Mouse (Mus musculus) mouse trophoblast stem cell (cell line): ENCODE measurements around the gene Cyp2ab1.
"Not testable (repeated sequence)": the region's sequence is repeated elsewhere in the genome, so short reads cannot be mapped to it uniquely, and the experiment has no call there.

ENCODE experiments used
- in situ Hi-C, 2 experiments: fragments of 300-500 bp; cut with MseI, MboI; formaldehyde crosslinking; loops; 2 replicates in 1 of 2; 3 replicates in 1 of 2; pipeline ENCODE4 v1.15.1; 2025

The Cyp2ab1 gene

DNA sequence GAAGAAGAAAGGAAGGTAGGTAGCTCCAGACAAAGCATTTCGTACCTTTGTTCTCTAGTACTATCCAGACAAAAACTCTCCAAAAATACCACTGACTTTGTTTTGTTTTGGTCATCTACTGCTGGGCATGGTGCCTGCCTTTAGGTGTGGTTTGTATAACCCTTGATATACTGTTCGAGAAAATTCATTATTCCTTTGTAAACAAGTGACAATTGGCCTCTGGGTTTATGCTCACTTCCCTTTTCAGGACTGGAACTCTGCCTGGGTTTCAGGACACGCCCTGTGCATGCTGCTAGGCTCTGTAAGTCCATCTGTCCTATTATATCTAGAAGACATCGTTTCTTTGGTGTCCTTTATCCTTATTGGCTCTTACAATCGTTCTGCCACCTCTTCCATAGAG lies at the start of gene Cyp2ab1:
Gene Cyp2ab1 (minus strand): TSS at position 119 of the 400 bp plus-strand sequence.
- in situ Hi-C loops: no loop called here

DNA sequence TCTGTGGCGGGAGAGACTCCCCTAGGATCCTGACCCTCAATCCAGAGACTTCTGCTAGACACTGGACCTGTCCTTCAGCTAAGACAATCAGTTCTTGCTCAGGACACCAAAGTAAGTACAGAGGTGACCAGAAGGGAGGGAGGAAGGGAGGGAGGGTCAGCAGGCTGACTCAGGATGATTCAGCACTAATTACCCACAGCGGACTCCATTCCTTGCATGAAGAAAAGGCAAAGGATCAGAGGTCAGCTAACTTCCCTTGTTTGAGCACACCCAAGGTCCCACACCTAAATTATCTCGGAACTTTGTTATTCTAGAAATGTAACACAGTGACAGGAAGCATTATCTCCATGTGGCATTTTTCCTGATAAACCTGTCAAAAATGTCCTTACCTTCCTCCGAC lies 46.5 kb upstream of the Cyp2ab1 start:
- in situ Hi-C loops: no loop called here

DNA sequence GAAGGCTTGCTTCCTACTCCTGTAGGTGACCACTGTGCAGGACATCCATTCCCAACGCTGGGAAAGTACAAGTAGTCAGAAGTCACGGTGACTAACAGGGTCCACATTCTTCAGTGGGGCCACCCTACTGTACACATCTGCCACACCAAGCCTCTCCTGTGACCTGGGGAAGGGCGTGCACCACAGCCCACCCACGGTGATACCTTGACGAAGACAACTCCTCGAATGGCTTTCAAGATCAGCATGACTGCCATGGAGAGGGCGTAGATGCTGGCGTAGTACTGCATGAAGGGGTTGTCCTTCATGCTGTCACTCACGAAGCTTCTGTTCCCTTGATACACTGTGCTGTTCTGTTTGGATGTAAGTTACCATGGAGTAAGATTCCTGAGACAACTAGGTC lies 43.0 kb upstream of the Cyp2ab1 start:
- in situ Hi-C loops: no loop called here

DNA sequence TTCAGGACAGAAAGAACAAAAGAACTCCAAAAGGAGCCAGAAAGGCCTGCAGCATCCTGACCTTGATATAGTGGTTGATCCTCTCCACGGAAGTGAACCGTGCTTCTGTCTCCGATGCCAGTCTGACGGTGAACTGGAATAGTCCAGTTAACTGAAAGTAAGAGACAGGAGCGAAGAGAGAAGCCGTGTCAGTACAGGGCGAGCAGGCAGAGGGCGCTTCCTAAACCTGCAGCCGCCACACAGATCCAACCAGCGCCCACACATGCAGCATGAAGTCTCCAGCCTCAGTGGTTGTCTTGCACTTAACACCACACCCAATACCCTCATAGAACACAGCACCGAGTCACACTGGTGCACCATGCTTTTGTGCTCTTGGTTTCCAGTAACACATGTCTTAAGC lies 36.9 kb upstream of the Cyp2ab1 start:
- in situ Hi-C loops: no loop called here

DNA sequence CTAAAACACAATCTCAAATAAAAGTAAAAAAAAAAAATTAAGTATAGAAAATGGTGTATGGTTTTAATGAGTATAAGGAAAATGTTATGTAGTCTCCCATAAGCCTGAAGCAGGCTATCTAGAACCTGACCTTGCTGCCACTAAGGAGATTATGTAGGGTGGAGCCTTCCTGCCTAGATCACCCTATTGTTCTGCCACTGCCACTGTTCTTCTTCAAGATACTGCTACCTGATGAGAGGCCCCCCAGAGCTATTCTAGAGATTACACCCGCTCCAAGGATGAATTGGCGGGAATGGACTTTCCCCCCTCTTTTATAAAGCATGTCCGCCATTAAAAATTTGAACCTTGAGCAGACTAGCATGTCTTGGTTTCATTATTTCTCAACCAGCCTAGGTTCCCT lies 36.3 kb upstream of the Cyp2ab1 start:
- in situ Hi-C loops: not testable (repeated sequence)

DNA sequence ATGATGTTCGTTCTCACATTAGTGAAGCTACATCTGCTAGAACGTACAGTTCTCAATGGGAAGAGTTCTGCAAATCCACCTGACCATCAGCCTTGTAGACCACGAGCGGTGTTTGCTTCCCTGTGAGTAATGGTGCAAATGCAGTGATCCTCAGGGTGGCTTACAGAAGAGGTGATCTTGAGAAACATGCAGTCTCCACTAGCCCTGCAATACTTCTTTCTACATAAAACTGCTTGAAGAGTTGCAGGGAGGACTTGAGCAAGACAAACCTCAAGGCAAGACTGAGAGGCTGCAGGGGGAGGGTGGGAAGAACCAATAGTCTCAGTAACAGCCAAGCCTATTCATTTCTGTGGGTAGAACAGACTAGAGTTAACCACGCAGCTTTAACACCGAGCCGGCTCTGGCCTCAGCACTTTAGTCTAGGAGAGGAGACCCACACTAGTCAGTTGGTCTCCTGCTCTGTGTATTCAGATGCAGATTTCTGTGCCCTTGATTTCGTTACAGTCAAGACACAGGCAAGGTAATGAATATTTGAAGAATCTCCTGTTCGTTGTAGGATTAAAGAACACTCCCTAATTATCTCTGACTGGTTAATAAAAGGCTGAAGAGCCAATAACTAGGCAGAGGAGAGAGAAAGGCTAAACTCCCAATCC lies 34.6 kb upstream of the Cyp2ab1 start:
- in situ Hi-C loops: no loop called here

DNA sequence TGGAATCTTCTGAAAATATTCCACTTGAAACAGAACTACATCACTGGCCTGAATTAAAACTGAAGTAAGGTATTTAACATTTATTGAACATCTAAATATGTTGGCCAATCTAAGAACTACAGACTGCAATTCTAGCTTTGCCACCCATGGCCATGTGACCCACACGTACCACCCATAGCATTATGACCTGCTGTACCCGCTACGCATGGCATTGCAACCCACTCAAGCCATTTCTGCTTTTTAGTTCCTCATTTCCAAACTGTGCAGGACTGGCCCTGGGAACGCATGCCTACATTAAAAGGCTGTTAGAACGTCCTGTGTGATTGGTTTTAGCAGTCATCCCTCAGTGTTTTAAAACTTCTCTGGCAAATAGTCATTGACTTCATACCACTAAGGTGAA lies 32.6 kb upstream of the Cyp2ab1 start:
- in situ Hi-C loops: no loop called here

DNA sequence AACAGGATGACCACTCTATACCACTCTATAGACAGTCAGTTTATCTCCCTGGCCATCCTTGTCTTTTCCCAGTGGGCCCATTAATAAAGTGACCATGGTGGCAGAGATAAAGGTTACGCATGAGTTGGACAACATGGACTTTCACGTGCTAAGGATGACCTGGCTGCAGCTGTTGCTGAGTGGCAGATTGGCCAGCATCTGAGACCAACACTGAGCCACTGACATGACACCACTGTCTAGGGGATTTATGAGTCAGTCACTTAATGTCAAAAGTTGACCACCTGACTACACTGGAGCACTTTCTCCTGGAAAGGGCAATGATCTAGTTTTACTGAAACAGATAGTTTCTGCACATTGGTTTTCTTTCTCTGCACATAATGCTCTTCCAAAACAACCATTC lies 29.6 kb upstream of the Cyp2ab1 start:
- in situ Hi-C loops: no loop called here

DNA sequence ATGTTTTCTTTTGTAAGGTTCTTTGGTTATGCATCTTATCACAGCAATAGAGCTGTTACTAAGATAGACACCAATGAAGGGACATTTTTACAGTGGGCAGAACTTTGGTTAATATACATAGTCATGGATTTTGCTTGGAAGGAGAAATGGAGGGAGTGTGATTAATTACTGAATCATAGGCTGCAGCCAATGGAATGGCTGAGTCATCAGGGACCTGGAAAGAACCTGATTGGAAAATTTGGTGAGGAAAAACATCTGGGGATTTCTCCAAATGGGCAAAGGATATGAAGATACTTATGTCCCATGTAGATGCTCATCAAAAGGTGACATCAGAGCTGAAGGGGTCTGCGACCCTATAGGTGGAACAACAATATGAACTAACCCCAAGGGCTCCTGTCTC lies 28.8 kb upstream of the Cyp2ab1 start:
- in situ Hi-C loops: no loop called here

DNA sequence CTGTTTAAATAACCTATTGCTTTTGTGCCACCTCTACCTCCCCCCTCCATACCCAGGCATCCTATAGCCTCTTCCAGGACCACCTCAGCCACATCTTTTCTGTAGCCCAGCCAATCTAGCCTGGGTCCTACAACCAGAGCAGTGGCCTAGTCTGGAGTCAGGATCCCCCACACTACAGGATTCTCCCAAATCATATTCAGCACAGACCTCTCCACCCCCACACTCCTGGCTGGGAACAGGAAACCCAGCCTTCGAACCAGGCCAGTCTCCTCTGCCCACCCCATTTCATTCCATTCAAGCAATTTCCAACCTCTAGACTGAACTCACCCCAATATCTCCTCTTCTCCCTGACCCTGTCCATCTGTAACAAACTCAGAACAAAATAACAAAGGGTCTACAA lies 20.3 kb upstream of the Cyp2ab1 start:
- in situ Hi-C loops: no loop called here

DNA sequence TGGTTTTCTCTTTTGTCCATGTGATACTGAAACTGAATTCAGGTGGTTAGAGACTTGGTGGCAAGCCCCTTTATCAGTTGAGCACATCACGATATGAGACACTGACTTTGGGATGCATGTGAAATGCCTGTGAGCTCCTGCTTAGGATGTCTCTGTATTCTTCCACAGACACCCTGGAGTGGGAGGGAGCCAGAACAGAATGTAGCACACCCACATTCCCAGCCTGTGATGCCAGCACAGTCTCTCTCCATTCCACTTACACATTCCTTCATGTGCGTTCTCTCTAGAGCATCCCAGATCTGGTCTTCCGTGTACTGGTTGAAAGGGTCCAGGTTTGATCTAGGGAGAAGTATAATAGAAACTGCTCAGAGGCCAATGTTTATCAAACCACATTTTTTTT lies 13.4 kb upstream of the Cyp2ab1 start:
- in situ Hi-C loops: no loop called here

DNA sequence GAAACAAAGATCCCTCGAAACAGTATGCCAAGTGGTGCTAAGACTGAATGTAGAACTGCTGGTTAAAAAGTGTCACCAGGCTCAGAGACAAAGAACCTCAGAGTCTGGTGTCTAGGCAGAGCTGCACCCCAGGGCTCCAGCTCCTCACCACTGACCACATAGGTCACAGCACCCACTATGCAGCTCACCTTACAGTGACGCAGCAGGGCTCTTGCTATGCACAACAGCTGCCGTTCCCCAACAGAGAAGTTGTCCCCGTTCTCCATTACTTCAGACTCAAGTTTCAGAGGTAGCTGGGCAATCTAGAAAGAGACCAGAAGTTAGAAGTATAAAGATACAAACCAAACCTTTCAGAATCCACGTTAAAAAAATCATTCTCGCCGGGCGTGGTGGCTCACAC lies 9.7 kb upstream of the Cyp2ab1 start:
- in situ Hi-C loops: no loop called here

DNA sequence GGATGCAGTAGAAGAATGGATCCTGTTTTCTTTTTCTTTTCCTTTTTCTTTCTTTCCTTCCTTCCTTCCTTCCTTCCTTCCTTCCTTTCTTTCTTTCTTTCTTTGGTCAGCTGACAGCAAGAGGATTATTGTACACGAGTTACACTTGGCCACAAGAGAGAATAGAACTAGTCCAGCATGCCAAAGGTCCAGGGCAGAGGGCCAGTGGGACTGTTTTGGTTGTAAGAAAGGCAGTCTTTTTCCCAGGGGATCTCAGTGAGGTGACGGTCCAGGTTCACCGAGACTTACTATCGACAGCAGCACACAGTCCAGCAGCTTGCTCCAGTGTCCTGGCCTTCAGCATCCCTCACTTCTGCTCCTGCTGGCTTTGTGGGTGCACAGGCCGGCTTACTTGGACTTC lies 3.1 kb upstream of the Cyp2ab1 start:
- in situ Hi-C loops: no loop called here

DNA sequence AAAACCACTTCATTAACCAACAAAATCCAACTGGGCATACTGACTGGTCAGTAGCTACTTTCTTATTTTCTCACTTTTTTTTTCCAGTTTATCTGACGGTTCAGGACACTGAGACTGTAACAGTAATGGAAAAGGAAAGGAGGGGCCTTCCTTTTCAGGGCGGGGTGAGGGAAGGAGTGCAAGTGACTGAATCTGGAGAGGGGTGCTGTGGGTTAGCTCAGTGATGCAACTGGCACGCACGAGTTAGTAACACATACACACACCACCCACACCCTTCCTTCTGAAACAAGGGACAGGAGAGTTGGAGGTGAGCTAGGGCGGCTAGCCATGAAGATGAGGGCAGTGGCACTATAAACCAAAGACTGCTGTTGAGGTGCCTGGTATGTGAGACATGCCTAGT lies 1.3 kb downstream of the Cyp2ab1 start:
- in situ Hi-C loops: no loop called here

DNA sequence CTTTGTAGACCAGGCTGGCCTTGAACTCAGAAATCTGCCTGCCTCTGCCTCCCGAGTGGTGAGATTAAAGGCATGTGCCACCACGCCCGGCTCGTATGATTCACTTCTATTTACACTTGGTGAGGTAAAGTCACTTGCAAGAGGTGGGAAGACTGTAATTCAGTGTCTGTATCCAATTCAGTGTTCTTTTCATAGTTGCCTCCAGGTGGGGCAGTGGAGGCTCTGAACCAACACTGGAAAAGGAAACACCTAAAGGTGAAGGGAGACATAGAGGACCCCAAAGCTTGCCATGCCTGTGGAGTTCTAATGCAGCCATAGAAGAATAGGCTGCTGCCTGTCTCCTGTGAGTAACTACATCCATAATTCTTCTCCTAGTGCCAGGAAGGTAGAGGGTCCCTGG lies 2.9 kb downstream of the Cyp2ab1 start:
- in situ Hi-C loops: no loop called here

DNA sequence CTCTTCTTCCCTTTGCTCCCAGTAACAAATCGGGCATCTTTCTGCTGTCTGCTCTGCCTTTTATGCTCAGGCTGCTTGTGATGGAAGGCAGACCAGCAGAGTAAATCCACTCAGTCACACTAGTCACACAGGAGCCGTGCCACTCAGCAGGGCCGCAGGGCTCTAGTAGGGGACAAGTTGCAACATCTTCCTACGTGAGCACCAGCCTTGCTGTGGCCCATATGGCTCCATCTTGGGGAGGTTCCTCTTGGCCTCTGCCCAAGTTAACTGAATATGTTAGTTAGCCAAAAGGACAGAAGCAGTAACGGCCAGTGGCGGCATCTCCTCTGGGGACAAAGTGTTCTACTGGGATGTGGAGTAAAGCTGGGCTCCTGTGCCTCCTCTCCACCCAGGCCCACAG lies 8.4 kb downstream of the Cyp2ab1 start:
- in situ Hi-C loops: no loop called here

DNA sequence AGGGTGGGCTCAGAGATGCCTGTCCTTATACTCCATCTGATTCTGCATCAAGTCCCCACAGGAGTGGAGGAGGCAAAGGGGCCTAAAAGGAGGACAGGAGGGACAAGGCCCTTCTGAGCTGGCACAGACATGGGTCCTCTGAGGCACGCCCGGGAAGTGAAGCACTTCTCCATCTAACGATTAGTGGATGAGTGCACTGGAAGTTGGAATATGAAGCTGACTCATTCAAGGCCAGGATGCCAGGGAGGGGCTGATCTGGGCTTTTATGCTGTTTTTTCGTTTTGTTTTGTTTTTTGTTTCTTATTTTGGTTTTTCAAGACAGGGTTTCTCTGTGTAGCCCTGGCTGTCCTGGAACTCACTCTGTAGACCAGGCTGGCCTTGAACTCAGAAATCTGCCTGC lies 9.9 kb downstream of the Cyp2ab1 start:
- in situ Hi-C loops: no loop called here

DNA sequence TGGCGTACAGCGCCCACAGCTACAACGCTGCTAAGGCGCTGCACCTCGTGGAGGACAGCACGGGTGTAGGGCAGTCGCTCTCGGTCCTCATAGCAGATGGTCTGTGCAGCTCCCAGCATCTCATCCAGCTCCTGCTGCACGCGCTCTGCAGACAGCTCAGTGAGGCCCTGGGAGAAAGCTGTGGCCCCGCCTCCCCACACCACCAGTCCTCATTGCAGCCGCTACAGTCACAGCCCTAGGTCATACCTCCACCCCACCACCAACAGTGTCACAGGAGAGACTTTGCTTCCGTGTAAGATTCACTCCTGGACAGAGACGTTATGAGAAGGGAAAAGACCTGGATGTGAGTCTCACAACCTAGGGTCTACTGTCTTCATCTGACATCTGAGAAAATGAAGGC lies 12.9 kb downstream of the Cyp2ab1 start:
- in situ Hi-C loops: no loop called here

DNA sequence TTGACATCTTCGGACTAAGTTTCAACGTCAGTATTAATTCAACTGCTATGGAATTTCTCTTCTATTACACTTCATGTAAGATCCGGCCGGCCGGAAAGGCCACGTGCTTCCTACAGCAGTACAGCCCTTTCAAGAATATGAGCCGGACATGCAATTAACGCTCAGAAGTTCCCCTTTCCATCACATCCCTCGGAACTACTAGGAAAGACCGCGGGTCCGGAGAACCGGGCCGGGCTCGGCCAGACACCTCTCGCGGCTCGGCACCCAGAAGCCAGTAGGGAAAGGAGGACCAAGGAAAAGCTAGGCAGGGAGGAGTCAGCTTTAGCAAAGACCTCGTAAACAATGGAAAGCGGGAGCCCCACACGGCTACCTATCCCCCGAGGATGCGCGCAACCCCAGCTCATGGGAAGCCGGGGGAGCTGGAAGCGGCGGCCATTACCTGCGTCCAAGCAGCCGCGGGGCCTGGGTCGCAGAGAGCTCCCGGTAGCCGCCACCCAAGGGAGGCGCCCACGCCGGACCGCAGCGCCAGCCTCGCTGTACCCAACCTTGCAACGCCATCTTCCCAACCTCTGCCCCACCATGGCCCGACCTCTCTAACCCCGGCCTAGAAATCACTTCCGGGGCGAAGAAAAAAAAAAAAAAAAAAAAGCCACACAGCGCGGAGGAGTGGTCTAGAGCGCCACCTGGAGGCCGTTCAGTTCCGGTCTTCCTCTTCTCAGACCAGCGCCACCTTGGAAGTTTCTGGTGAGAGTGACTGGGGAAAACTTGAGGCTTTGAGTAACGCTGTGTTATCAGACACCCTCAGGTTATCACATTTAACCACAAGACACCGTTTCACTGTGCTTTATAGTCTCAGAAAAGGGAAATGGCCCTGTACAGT lies 23.2 kb downstream of the Cyp2ab1 start, which contains the start of gene Parl:
Gene Parl (minus strand): TSS at position 618 of the 880 bp plus-strand sequence.
- in situ Hi-C loops: loop anchor here in 1 of 2 experiments (10.0 kb wide), 1 partner anchor 183 kb away; no protein-coding TSS in a partner anchor

DNA sequence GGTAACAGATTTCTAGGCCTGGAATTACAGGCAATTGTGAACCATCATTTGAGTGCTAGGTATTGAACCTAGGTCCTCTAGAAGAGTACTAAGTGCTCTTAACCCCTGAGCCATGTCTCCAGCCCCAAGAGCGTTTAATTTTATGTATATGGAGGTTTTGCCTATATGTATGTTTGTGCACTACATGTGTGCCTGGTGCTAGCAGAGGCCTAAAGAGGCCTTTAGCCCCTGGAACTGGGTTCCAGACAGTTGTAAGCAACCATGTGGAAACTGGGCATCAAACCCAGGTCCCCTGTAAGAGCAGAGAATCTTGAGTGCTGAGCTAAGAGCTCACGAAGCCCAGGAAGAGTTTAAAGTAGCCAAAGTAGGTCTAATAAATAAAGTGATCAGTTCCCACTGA lies 25.1 kb downstream of the Cyp2ab1 start:
- in situ Hi-C loops: loop anchor here in 1 of 2 experiments (10.0 kb wide), 1 partner anchor 185 kb away; no protein-coding TSS in a partner anchor

DNA sequence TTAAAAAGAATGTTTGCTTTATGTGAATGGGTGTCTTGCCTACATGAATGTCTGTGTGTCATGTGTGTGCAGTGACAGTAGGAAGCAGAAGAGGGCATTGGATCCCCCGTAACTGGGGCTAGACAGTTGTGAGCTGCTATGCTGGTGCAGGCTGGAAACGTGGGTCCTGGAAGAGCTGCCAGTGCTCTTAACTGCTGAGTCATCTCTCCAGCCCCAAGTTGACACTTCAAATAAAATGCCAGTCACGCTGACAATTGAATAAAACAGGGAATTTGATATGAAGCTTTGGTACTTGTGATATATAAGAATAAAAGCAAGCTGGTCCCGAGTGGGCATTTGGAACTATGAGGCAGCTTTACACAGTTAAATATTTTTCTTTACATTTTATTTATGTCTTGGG lies 45.0 kb downstream of the Cyp2ab1 start:
- in situ Hi-C loops: no loop called here

DNA sequence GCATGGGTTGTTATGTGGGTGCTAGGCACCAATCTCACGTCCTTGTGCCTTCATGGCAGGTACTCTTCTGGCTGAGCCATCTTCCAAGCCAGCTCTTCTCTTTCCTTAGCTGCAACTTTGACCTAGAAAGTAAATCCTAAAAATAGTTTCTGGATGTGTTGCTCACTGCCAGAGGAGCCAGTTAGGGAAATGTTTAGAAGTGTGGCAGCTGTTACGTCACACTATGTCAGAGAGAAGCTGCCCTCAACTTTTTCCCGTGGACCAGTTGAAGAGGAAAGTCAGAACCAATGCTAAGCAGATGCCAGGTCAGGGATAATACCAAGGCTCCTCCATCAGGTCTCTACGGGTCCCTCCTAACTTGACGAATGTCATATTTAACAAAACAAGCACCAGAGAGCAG lies 45.8 kb downstream of the Cyp2ab1 start:
- in situ Hi-C loops: no loop called here

DNA sequence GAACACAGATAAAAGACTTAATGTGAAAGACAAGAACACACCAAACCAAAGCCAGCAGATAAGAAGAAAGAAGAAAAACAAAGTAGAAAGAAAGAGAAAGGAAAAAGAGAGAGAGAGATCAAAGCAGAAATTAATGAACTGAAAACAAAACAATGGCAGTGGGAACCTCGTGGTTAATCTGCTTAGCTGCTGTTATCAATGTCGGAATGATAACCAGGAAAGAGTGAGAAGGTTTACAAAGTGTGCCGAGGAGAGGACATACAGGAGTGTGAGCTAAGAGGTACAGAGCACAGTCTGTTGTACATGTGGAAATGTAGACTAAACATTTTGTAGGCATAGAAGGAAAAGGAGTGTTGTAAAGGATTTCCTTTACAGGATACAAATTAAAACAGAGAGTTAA lies 52.2 kb downstream of the Cyp2ab1 start:
- in situ Hi-C loops: no loop called here
